Mouse (Mus musculus): ENCODE data around the gene Plxnb1.
A peak's percentile ranks its signal among the peaks of the same experiment; 100 is the strongest.

Plxnb1 gene

DNA sequence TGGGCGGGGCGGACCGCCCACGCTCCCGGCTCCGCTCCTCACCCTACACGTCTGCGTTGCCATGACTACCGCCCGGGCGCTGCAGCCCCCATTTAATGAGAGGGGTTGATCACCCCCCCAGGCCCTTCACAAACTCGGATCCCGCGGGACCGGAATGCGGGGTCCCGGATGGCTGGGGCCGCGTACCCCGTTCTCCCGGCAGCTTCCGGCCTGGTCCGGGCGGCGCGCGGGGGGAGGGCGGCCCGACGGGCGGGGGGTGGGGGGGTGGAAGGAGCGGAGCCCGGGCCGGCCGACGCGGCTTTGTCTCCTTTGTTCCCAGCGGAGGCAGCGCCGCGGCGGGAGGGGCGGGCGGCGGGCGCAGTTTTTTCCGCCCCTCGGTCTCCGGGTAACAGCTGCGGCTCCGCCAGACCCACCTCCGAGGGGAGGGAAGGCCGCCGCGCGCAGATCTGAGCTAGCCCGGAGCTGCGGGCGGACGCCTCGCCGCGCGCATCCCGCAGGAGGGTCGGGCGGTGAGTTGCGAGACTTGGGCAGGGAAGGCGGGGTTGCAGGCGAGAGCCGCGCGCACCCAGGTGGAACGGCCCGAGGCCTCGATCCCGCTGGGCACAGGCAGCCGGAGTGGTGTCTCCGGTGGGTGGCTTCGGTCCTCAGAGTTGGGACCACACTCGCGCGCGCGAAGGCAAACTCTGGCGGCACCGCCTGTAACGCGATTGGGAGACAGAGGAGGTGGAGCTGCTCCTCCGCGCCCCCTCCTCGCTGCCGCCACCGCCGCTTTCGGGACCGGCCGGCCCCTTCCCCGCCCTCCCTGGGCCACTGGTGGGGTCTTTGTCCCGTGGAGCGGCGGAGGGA, at the start of gene Plxnb1:
Plxnb1 (plus strand) TSS at position 253 of the 846 bp plus-strand sequence.
- peak; percentile 86 for DNase-seq

DNA sequence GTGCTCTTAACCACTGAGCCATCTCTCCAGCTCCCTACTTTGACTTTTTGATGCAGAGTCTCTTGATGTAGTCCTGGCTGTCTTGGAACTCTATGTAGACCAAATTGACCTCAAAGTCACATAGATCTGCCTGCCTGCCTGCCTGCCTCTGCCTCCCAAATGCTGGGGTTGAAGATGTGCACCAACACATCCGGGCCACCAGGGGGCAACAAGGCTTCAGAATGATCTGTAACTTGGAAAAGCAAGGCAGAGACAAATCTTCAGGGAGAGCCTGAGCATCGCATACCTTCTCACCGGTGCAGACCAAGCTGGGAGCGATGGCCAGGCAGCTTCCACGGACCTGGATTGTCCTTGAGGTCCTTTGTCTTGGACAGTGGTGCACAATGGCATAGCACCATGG, 48.9 kb upstream of the Plxnb1 start:
- peak; percentile 66 for DNase-seq

DNA sequence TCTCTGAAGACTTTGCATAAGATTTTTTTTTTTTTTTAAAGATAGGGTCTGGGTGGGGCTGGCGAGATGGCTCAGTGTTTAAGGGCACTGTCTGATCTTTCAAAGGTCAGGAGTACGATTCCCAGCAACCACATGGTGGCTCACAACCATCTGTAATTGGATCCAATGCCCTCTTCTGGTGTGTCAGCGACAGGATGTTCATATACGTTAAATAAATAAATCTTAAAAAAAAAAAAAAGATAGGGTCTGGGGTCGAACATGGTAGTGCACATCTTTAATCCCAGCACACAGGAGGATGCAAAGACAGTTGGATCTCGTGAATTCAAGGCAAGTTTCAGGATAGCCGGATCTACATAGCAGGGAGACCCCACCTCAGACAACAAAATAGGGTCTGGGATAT, 45.9 kb upstream of the Plxnb1 start:
- no peak for DNase-seq

DNA sequence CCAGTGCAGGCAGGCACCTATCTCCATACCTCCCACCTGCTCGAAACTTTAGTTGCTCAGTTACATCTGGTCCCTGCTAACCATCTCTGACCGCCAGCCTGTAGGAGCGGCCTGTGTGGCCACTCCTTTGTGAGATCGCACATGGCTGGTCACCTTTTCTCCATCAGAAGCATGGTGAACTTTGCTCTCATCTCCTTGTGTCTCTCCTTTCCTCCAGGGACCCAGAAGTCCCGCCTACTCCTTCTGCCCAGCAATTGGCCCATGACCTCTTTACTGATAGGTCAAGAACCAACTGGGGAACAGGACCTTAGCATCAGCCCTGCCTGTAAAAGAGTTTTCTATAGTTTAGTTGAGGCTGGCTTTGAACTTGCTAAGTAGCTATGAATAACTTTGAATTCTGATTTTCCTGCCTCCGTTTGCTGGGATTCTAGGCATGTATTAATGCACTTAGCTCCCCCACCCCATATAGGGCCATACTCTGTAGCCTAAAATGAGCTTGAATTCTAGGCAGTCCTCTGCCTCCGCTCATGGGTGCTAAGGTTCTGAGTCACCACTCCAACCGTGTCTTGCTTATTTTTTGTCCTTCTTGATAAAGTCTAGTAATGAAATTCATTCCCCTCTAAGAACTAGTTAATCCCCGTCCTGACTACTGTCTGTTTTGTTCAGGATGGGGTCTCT, 45.1 kb upstream of the Plxnb1 start:
- no peak for DNase-seq

DNA sequence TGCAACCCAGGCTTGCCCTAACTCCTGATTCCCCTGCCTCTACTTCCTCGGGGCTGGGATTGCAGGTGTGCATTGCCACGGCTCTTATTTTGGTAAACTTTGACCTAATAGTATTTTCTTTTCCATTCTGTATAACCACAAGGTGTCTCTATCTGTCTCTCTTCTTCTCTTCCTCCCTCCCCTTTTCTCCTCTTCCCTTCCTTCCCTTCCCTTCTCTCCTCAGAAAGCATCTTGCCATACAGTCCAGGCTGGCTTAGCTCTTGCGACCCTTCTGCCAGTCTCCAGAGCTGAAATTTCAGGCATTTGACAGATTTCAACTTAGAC, 44.6 kb upstream of the Plxnb1 start:
- no peak for DNase-seq

DNA sequence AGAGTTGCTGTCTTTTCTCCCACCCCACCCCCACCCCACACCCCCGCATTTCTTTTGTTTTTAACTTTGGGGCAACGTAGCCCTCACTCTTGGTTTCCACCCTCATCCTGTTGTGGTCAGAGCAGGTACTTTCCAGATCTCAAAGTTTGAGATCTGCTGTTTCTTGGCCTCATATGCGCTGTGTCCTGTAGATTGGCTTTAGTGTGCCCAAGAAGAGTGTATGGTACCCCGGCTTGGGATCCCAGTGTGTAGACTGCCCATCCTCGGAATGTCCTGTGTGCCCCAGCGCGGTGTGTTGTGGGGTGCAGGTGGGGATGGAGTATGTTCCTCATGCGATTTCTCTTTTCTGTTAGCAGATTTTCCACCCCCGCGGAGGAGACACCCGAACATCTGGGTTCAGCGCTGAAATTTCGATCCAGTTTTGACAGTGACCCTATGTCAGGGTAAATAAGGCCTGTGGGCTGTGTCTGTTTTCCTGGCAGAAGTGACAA, 44.1 kb upstream of the Plxnb1 start:
- no peak for DNase-seq

DNA sequence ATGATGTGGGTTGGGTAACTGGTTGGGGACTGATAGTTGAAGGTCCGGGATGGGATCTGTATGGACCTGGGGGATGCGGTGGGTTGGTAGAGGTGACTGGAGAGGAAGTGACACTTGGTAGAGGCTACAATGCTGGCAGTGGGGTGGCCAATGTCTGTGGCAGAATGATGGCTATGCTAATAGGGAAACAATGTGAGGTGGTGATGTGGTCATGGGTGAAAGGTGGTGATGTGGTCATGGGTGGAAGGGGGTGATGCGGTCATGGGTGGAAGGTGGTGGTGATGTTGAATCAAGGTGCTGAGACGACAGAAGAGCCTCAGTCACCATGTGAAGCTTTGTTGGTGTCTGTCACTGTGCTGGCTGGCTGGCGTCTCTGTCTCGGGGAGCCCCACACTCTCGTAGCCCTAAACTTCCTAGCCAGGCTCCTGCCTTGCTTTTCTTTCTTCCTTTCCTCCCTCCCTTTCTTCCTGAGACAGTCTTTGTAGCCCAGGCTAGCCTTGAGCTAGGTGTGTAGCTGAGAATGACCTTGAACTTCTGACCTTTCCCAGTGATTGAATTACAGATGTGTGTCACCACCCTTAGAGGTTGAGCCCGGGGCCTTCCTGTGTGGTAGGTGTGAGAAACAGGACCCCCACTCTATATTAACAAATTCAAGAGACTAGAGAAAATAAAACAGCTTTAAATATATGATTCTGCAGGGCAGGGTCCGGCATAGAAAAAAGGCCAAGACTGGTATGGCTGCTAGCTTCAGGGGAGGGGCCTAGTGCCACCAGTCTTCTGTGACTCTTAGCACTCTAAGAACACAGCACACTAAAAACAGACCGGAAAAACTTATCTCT, 43.3 kb upstream of the Plxnb1 start:
- no peak for DNase-seq

DNA sequence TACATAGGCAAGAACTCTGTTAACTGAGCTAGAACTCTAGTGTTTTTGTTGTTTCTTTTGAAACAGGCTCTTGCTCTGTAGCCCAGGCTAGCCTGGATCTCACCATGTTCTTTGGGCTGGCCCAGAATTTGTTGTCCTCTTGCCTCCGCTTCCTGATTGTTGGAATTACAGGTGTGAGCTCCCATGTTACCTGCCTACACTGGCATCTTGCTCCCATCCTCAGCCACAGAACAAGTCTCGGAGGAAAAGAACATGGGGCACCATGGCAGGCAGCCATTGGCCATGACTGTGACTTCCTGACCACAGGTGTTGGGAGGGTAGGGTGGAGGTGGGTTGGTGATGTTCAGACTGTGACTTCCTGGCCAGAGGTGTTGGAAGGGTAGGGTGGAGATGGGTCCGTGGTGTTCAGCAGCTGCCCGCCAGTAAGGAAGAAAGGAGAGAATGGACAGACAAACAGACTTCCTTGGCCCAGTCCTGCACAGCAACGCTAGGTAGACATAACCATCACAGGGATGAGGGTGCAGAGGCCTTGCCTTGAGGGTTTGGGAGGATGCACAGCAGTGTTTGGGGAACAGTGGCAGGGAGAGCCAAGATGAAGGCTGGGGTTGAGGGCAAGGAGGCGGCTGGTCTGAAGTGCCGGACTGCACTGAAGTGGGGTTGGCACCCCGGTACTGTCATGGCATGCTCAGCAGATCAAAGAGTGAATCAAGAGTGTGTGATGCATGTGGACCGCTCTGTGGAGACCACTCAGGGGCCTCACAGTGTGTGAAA, 42.5 kb upstream of the Plxnb1 start:
- no peak for DNase-seq

DNA sequence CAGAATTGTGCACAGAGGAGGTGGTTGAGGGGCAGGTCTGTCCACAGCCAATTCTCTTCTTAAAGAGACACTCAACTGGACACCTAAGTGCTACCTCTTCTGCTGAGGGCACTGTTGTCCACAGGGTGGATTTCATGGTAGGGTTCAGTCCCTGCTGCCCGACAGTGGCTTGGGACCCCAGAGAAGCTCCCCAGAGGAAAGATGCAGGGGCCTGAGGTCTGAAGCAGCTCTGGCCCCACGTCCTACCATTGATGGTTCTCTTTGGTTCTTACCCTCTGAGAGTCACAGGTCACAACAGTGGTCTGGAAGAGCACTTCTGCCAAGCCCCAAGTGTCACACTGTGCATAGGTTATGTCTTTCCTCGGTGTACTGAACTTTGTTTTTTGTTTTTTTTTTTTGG, 41.8 kb upstream of the Plxnb1 start:
- DNase-seq, result no peak

DNA sequence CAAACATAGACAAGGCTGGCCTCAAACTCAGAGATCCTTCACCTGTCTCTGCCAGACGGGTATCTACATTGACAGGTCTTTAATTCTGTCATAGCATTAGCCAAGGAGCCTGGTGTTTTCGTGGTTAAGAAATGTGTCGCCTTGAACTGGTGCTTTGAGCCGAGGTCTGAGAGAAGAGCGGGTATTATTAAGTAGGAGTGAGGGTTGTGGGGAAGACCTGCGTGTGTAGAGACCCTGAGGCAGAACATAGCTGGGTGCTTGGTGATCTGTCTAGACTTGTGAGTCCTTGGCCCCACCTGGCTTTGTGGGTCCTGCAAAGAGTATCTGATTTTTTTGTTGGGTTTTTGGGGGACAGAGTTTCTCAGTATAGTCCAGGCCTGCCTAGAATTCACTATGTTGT, 41.3 kb upstream of the Plxnb1 start:
- no peak for DNase-seq

DNA sequence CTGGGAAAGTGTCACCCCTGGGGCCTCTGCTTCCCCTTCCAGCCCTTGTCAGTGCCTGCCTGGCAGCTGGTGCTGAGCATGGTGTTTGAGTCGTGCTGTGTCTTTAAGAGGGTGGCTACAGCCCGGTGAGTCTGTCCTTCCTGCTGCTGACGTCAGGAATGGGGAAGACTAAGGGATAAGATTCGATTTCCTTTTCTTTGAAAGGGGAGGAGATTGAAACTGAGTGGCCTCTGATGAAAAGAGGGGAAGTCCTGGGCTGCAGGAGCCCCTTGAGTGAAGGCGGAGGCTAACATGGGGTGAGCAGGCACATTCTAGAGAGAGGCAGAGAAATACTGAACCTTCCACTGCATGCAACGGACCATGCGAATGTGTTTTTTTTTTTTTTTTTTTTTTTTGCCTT, 40.5 kb upstream of the Plxnb1 start:
- DNase-seq, result peak; percentile 81

DNA sequence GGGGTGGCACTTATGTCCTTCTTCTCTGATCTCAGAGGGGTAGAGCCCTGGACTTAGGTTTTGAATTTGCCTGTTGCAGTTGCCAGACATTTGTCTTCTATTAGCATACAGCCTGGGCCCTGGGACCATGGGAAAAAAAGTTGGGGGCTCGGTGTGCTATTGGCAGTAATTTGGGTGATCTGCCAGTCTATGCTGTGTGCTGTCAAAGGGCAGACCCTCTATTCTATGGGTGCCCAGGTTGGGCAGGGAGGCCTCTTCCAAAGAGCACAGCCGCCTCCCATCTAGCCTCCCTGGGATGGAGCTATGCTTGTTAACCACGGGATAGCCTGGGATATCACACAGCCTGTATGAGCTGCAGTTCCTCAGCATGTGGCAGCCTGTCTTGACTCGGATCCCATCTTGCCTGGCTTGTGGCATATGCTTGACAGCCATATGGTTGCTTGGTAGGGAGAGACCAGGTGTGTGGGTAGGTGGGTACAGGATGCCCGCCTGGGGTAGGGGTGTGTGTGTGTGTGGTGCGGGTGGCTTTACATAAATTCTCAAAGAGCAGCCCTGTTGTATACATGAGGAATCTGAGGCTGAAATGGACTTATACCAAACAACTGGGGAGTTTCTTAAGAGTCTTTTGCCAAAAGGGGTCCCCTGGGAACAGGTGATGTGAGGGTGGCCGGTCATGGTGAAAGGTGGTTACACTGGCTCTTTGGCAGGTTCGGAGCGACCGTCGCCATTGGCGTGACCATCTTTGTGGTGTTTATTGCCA, 39.7 kb upstream of the Plxnb1 start:
- DNase-seq, result no peak

DNA sequence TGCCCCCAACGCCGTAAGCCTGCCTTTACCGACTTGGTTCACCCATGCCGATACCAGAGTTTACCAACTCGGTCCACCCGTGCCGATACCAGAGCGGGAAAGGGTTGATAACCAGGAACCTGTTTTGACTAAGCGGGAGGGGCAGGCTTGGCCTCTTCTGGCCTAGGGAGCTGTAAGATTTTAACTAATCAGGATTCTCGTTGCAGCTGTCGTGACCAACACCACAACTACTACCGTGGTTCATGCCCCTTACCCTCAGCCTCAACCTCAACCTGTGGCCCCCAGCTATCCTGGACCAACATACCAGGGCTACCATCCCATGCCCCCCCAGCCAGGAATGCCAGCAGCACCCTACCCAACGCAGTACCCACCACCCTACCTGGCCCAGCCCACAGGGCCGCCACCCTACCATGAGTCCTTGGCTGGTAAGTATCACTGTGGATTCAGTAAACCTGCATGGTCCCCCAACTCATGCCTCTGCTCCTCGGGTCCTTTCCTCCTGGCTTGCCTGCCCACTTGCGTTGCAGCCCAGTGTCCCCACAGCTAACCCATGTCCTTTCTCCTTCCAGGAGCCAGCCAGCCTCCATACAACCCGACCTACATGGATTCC, 39.0 kb upstream of the Plxnb1 start:
- no peak for DNase-seq

DNA sequence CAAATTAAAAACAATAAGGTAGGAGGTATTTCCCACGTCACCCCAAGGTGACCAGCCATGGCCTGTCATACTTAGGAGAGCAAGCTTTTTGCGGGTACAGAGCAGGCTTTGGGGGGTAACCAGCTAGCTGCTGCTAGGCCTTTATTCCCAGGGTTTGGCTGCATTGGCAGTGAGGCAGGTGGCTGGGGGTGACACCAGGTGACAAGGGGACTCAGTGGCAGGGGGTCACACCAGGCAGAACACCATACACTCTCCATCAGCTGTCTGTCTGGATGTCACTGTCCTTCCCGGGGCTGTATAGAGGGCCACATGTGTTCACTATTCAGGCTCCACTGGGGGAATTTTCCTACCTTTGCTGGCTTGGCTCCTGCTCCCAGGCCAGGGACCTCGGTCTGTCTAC, 38.3 kb upstream of the Plxnb1 start:
- DNase-seq, result no peak

DNA sequence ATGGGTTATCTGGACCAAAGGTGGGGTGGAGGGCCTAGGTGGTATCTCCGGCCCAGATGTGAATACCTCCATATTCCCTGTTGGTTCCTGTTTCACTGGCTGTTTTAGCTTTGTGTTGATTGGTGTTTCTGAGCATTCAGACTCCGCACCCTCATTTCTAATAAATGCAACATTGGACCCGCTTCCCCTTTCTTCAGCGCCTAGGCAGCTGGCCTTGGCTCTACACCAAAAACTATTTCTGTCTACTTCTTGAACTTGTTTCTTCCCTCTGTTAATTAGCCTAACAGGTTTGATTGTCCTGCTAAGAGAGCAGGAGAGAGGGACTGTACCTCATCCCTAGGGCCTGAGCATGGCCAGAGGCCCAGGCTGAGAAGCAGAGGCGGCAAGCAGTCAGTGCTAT, 37.6 kb upstream of the Plxnb1 start:
- no peak for DNase-seq

DNA sequence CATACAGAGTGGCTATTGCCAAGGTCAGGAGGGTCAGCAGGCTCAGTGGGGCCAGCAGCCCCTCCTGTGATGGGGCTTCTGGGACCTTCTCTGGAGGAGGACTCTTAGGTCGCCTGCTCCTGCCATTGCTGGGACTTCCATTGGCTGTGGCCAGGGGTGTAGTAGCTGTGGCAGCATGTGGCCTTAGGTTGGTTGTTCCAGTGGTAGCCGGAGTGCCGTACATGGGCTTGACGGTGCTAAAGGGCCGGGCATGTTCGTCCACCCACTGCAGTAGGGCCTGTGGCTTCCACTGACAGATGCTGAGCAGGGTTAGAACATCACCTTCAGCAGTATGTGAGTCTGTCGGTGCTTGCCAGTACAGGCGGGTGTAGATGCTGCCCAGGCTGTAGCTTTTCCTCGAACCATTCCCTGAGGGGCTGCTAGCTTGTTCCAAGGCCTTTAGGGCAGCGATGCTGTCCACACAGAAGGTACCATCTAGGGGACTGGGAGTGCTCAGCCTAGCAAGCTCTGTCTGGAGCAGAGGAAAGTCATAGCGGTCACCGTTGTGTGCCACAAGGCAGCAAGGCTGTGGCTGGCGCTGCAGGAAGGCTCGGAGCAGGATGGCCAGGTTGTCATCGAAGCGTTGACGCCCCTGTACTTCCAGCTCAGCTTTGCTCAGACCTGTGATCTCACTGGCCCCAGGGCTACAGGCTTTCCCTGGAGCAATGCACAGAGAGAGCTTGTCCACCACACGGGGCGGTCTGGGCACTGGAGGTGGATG, 37.0 kb upstream of the Plxnb1 start:
- no peak for DNase-seq

DNA sequence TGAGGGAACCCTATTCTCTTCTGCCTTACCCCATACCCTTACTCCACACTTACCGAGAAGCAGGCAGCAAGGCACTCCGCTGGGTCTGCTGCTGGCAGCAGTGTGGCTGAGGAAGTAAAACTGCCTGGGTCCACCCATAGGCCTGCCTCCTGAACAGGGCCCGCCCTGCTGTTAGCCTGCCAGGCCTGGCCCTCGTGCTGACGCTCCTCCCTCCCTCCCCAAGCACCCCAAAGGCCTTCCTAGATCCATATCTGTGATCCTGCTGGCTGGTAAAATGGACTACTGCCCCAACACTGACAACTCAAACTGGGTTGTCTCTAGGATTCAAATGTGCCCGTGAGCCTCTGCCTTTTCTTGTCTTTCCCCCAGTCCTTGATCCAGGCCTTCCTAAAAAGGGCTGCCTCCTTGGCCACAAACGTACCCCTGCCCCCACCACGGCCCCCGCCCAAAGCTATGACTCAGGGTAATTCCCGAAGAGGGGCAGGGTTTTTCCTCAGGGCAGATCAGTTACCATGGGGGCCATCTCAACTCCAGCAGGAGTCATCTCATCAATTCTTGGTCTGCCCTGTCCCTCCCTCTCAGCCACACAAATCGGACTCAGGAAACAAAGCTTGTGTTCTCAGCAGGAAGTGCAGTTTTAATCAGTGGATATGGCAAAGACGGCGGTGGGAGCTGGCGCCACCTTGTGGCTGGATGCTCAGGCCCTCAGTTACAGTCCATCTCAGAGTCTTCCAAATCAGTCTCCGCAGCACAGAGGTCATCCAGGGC, 35.9 kb upstream of the Plxnb1 start, which contains the start of gene Trex1:
Trex1 (minus strand) TSS at position 599 of the 768 bp plus-strand sequence.
- peak; percentile 93 for DNase-seq

DNA sequence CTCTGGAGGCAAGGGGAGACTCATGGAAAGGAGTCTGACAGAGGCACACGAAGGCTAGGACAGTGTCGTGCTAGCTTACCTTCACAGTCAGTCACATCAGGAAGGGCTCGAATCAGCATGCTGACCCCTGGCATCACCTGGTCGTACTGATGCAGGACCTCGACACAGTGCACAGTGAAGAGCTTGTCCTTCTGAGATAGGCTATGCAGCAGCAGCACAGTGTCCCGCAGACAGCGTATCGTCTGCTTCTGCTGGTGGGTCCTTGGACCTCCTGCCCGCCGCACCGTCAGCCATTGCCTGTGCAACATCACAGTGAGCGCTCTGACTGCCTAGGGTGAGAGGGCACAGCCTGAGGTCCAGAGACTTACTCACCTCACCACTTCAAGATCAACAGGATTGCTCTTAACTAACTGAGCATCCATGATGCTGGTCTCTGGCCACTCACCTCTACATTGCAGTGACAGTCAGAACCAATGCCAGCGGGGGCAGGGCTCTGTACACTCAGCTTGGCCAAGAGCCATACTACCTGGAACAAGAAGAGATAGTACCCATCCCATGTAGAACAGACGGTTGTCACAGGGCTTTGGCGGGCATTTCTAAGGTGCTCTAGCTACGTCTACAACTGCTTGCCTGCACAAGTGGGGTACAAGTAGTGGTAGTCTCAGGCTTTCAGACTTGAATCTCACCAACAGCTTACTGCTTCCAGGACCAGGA, 34.8 kb upstream of the Plxnb1 start:
- no peak for DNase-seq

DNA sequence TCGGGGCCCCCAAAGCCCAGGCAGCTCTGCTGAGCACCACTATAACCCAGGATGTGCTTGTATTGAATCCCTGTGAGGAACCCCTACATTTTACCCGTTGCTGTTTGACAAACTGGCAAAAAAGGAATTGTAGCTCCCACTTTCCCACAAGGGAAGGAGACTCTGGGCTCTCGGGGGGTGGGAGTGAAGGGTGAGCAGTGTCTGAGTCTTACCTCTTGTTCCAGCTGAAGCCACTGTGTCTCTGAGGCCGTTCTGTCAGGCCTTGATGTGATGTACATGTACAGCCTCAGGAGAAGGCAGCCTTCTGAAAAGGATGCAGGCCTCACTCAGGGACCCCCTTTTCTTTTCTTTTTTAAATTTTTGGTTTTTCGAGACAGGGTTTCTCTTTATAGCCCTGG, 34.3 kb upstream of the Plxnb1 start:
- no peak for DNase-seq

Measured in kidney, postnatal 14 days (tissue).